Mouse (Mus musculus) ES-Bruce4 (cell line): ENCODE results near the gene Tpo.

ENCODE experiments used
- CTCF ChIP-seq: IDR thresholded peaks from one replicate; pipeline ENCODE4 v1.8.1; 2011; ENCODE audit warnings: low read depth, low read length
- EP300 ChIP-seq: IDR thresholded peaks from 2 replicates; pipeline ENCODE4 v1.6.1; 2011; ENCODE audit warnings: low read depth, low read length; ENCODE audit not compliant: insufficient read depth
- POLR2A ChIP-seq: IDR thresholded peaks from one replicate; pipeline ENCODE4 v1.8.1; 2011; ENCODE audit warnings: low read length; ENCODE audit not compliant: insufficient read depth

- TF ChIP-seq POLR2A (no peak), CTCF (no peak), EP300 (no peak)
These were observed 55.4 kb downstream of the Tpo start for GRCm38 (mm10) chr12:30077056-30077455.
